Mouse (Mus musculus) urinary bladder, adult 2 months (tissue): ENCODE measurements at regions not wholly inside any gene's neighbourhood (a gene's known extent, or its start where the extent isn't known, plus 50 kb on each side); places are given as distances from the start of the nearest gene placed in this dataset.
A peak's percentile ranks its signal among the peaks of the same experiment; 100 is the strongest.

ENCODE experiments used
- DNase-seq: peaks from one replicate; pipeline ENCODE4 v3.0.0; 2022; ENCODE audit warnings: low spot score

DNA sequence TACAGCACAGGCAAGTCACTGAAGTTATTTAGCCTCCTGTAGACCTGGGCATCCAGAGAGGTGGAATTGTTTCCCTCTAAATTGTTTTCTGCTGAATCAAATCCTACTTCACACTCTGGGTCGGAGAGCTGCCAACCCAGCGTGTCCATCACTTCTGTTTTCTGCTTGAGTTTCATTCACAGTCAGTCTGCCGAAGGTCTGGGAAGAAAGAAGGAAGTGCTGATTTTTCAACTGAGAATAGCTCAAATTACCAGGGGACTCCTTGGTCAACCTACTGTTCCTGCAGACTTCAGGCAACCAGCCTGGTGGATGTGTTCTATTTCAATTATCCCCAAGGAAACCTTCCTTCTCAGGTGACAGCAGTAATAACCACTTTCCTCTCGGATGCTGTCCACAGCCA, 179.1 kb upstream of the Nckap5 start:
- no peak for DNase-seq

DNA sequence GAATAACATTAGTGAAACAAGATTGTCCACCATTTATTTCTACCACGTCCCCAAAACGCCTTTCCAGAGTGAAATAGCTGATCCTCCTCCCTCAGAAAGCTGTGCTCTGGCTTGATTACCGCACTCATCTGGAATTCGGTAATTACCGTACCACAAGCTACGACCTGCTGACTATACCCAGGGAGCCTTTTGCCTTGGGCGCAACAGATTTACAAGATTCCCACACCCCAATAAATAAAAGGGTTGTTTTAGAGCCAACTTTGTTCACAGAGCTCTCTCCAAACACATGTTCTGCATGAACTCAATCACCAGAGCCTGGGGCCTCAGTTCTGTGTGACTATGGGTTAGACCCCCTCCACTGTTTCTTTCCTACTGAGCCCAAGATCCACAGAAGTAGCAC, 171.1 kb upstream of the Nckap5 start:
- no peak for DNase-seq

DNA sequence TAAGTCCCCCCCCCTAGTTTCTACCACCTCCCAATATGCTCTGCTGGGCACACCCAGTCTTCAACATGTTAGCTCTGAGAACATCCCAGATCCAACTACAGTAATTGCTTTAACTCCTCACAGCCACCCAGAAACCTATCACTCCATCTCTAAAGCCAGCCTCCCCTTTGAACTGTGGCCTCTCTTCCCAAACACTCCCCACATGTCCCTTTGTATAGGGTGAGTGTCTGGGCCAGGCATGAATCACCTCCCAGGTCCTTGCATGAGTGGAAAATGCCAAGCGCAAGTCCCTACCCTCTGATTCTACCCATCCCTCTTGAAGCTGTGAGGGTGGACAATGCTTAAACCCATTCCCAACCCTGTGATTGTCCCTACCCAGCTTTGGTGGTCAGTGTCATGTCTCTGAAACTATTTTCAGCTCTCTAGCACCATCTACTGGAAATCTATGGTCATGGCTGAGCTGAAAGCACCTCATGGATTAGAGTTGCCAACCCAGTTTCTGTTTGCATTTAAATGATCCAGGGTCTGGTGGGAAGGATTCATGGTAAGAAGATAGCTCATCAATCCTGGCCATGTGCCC, 162.6 kb upstream of the Nckap5 start:
- no peak for DNase-seq

DNA sequence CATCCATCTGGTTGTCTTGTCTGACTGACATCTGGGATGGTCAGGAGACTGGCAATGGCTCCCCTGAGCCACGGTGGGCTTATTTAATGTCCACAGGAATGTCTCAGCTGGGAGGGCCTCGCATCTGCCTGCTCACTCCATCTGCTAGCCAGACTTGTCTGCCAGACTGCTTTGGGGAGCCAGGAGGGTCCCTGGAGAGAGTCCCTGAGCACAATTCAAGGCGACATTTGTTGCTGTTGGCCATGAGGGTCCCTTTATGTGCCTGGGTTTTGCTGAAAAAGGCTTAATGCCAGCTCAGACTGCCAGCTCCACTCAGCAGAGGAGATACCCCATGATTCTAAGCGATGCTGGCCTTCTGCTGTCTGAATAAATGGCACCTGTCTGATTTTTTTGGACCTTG, 161.8 kb upstream of the Nckap5 start:
- no peak for DNase-seq

DNA sequence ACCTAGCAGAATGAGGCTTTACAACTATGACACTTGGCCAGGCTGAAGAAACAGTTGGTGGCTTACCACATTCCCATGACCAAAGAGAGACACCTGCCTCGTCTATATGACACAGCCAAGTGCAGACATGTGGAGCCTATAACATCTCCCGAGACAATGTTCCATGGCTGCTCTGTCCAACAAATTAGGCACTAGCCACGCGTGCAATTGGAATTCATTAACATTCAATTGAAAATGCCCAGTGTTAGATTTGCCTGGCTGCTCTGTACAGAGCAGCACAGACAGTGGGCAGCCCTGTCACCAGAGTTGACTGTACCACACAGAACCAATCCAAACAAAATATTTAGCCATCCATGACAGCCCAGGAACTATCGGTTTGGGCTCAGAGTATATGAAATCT, 152.2 kb upstream of the Nckap5 start:
- no peak for DNase-seq

DNA sequence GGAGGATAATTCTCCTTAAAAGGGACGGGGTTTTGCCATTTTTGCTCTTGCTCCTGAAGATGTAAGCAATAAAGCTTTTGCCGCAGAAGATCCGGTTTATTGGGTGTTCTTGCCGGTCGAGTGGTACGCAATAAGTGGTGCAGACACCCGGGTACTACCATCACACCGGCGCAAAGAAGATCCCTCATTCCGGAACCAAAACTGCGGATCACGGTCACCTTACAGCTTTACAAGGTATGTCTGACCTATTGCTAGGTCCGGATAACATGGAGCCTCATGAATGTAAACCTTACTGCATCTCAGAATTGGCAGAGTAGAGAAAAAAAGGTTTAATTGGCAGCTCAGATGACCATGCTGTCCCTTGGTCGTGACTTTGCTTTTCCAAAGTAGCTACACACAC, 149.7 kb upstream of the Nckap5 start:
- no peak for DNase-seq

DNA sequence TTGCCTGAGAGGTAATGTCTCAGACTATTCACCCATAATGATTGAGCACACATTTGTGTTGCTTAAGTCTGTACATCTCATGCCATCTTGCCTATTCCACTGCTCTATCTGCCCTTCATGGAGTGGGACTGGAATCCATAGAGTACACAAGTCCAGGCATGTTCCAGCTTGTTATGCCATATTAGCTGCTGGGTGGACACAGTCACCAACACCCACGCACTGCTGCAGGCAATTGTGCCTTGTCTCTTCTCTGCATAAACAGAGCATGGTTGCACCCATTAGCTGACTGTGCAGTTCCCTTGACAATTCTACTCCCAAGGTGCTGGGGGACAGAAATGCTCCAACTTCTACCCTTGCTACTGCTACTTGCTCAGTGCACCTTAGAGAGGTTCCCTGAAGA, 143.3 kb upstream of the Nckap5 start:
- DNase-seq: no peak

DNA sequence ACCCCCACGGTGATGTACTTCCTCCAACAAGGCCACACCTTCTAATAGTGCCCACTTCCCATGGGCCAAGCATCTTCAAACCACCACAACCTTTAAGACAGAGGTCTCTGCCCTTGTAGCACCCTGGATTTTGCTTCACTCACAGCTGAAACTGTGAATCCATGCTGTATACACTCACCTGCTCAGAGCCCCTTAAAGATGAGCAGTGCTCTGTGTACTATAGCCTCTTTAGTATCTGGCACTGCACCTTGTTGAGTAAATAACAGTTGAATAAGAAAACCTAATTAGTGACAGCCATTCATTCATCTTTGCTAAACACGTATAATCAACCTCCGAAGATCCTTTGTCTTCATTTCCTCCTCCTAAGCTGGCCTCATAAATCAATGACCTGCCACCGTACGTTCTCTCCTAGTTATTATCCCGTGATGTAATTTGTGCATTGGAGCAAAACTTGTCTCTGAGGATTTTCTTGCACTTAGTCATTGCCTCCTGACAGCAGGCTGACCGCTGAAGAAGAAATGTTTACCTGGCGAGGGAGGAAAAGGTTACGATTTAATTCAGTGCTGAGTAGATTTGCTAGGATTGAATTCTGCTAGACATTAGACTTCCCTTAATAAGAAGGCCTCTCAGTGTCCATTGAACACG, 141.3 kb upstream of the Nckap5 start:
- no peak for DNase-seq

DNA sequence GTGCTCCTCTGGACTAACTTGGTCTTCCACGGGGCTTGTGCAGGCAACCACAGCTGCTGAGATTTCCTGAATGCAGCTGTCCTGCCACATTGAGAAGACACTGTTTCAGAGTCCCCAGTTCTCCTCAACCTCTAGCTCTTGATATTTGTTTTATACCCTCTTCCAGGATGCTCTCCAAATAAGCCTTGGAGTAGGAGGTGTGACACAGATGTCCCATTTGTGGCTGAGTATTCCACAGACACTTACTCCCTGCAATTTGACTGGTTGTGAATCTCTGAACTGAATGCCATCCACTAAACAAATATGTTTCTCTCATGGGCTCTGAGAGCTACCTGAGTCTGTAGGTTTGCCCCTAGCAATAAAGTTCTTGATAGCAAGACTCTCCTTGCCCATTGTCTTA, 140.5 kb upstream of the Nckap5 start:
- no peak for DNase-seq

DNA sequence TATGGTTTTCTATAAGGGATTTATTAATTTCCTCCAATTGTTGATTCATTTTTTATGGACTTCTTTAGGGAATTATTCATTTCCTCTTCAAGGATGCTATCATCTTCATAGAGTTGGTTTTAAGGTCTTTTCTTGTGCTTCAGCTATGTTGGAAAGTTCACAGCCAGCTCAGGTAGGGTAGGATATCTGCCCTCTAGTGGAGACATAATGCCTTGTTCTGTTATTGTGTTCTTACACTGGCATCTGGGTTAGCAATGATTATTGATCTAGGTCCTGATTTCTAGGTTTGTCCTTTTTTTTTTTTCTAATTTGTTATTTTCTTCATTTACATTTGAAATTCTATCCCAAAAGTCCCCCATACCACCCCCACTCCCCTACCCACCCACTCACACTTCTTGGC, 135.8 kb upstream of the Nckap5 start:
- DNase-seq: no peak

DNA sequence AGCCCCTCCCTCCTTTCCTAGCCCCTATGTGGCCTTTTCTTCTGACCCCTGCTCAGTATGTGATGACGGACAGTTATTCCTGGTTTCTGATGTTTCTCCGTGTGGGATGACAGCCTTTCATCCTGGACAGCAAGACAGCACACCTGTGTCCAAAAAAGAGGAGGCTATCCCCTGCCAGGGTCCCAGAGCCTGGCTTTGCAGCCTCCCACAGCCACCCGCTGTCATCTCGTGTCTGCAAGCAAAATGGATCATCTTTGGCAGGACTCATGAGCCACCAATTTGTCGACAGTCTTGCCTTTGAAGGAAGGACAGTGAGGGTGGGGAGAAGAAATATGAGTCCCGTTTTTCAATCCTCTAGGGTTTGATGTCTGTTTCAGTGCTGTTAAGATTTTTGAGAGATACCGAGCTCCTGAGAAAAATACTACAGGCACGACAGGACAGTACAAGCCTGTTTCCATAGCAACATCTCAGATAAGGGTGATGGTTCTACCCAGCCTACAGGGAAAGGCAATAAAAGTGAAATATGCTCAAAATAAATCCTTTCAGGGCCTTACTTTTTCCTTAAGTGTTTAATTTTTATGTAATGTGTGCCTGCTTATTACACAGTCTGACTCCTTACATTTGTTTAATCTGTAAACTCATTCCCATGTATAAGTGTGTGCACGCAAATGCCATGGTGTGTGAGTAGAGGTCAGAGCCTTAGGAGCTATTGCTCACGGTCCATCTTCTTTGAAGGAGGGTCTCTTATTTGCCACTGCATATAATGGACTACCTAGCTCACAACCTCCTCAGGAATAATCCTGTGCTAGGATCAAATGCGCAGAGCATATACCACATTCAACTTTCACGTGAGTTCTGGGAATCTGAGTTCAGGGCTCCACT, 125.5 kb upstream of the Nckap5 start:
- DNase-seq: no peak

DNA sequence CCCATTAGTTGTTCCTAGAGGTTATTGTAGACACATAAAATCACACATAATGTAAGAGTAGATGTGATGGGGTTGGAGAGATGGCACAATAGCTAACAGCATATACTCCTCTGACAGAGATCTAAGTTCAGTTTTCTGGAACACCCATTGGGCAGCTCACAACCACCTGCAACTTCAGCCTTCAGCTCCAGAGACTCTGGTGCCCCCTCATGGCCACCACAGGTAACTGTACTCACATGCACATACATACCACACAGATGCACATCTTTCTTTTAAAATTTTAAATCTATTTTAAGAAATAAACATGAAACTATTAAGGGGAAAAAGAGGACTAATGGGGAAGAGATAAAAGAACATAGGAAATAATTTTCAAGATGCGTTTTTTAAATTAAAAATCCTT, 117.3 kb upstream of the Nckap5 start:
- DNase-seq: no peak

DNA sequence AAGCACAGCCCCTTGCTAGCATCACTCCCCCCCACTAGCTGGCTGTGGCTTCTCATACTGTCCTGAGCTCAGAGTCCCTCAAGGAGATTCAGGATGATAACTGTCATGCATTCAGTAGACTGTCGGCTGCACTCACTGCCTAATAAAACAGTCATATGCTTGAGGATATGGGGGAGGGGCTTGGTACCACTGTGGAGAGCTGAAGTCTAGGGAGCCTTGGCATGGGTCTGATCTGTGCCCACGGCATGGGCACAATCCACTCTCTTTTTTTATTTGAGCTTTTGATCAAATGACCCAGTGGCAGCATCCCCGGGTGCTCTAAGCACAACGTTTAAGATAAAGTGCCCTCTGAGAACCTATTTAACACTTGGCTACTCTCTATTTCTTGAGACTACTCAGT, 102.1 kb upstream of the Nckap5 start:
- no peak for DNase-seq

DNA sequence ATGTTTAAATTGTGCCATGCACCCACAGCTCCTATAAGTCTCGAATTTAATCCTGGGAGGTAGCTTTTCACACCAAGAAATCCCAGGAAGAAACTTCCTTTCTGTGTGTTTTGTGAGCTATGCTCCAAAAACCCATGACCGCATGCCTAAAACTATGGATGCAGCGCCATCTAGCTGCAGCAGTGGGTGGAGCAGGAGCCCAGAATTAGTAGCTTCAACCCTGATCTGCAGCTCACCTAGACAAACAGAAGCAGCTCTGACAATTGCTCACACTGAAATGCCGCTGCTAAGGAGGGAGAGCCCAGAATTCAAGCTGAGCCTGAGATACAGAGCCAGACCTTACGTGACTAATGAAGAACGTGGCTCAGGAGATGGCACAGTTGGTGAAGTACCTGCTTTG, 101.2 kb upstream of the Nckap5 start:
- peak; percentile 69 for DNase-seq

DNA sequence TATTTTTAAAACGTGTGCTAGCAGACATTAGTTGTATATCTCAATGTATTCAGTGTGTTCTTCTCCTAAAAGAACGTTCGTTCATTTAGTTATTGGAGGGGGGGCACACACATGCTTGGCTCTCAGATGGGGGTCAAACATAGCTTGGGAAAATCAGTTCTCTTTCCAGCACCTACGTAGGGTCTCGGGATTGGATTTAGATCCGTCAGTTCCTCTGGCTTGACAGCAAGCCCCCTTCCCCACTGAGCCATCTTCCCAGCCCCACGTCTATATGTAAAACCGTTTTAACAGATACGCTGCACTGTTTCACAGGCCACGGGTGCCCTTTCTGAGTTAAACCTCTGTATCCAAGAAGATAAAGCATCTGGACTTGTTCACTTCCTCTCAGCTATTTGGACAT, 100.5 kb upstream of the Nckap5 start:
- no peak for DNase-seq

DNA sequence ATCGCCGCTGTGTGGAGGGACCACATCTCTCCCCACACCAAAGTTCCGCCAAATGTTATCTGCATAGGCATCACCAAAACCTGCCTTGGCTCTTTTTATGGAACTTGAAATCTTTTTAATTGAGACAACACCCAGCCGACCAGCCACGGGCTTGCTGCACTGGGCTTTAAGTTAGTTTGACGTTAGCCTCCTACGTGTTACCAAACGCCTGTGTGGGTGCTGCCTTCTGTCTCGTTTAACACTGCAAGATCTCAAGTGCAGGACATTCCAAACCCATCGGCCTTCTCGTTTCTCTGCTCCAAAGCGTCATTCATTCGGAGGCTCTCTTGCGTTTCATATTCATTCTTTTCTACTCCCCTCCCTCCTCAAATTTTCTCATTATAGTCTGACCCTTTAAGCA, 100.0 kb upstream of the Nckap5 start:
- DNase-seq: no peak

DNA sequence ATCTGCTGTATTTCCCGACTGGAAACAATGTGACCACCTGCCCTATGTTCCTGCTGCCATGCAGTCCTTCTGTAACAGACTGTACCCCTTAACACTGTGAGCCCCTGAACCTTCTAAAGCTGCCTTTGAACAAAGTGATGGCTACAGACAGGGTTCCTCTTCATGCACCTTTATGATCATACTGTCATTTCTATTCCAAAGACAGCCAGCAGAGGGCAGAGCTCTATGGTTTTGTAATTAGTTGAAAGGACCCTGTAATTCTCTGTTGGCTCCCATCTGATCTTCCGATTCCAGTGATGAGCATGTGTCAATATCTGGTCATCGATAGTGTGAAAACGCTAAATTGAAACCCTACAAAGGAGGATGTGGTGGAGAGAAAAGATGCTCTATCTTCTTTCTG, 99.1 kb upstream of the Nckap5 start:
- no peak for DNase-seq

DNA sequence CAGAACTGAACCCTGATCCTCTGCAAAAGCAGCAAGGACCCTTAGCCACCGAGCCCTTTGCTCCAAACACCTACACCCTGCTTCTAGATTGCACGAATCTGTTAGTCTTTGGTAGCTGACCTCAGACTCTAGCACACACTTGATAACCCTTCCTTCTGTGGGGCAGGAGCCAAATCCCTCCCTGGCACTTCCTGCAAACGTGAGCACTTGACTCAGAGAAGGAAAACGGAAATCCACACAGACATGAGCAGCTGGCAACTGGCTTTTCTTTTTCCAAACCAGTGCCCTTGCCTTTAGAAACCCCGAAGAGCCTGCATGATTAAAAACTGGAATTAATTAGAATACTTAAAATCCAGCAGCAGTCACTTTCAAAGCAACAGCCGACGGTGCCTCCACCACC, 97.6 kb upstream of the Nckap5 start:
- DNase-seq: no peak

DNA sequence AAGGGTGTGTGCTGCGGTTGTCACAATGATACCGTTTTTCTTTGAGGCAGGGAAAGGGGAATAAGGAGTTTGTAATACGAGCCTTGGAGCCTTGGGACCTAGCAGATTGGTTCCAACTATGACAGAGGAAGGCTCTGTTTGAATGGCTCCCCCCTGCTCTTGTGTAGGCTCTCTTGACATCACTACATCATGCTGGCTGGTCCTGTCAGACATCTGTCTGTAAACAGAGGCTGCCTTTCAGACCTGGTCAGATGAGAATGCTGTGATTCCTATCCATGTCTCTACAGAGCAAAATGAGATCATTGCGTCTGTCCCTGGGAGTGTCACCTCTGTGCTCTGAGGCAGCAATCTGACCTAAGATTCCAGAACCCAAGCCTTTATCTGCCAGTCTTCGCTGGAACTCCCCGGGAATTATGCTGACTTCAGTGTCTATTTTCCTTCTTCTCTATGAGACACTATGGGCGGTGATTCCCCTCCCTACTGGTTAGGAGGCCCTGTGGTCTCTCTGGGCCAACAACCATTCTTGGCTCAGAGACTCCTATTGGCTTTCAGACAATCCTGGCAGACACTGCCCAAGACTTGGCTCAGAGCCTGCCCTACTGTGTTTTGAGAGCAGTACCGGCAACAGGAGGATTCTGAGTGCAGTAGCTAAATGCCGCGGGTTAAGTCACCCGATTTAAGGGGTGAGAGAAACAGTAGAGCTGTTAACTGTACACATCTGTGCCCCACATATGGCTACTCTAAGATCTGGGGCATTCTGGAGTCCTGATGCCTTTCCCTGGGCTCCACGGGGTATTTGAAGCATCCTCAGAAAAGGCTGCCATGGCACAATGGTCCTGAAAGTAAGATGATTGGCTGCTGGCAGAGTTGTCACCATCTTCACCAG, 94.8 kb upstream of the Nckap5 start:
- no peak for DNase-seq

DNA sequence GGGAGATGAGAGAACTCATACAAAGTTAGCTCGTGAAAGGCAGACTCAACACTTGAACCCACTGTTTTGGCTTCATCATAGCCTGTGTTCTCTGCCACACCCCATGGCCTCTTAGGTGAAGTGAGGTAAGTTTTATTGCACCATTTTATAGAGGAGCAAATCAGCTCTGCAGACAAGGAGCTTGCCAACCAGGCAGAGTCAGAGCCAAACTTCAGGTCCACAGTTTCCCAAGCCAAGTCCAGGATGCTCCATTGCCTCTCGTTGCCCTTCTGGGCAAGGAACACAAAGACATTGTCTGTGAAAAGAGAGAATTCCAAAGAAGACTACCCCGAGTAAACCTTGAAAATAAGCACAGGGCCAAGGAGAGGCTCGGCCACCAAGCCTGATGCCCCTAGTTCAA, 93.4 kb upstream of the Nckap5 start:
- DNase-seq: no peak

DNA sequence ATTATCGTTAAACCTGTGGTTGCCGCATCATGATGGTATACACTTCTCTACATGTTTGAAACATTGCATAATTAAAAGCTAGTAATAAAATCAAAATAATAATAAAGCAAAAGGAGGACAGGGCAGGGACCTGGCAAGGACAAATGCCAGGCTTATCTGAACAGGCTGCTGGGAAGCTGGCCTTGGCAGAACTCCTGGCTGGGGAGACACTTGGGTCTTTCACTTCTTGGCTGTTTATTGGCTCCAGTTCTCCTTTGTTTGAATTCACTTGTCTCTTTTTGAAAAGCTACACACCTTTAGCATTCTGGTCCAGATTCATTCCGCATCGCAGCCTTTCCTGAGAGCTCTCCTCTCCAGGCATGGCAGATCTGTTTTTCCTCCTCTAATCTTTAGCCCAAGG, 91.6 kb upstream of the Nckap5 start:
- no peak for DNase-seq

DNA sequence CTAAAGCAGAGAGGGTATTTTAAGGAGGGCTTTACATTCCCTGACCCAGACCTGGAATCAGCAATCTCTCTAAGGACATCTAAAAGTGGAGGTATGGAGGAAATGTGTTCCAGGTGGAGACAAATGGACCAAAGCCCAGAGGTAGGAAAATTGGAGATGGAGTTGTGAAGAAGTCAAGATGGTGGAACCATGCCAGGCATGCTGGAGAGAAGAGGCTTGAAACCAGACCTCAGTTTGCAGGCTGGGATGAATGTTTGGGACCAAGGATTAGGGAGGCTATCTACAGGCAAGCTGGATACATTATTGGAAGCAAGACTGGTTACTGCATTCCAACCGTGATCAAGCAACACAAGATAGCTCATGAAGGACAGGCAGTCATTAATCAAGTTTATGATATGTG, 88.3 kb upstream of the Nckap5 start:
- no peak for DNase-seq
